Mouse (Mus musculus) brain, embryonic 14.5 days (tissue): Measurements from ENCODE around the gene Dlg1. TPM values are rescaled to one million over a fixed set of nuclear protein-coding genes. Genes with fewer than 3 reads are reported as not detected.
A peak's percentile ranks its signal among the peaks of the same experiment; 100 is the strongest.

Experiments
- DNase-seq: peaks from one replicate; pipeline ENCODE4 v3.0.0-alpha.2; 2011; ENCODE audit warnings: low read depth
- CTCF ChIP-seq: fragments of 200-500 bp; IDR thresholded peaks from 2 replicates; pipeline ENCODE4 v1.5.1; 2012; ENCODE audit warnings: inconsistent platforms, mild to moderate bottlenecking, moderate library complexity, borderline replicate concordance; ENCODE audit not compliant: insufficient read depth, insufficient read length; ENCODE audit errors: extremely low read depth
- POLR2A ChIP-seq: fragments of 200-500 bp; IDR thresholded peaks from 2 replicates; pipeline ENCODE4 v1.6.1; 2012; ENCODE audit warnings: mild to moderate bottlenecking, inconsistent platforms, borderline replicate concordance; ENCODE audit not compliant: poor library complexity, insufficient read depth, insufficient read length, severe bottlenecking; ENCODE audit errors: extremely low read depth
- polyA plus RNA-seq: library from polyadenylated mRNA; depleted of rRNA; stranded (reverse); fragments of >200 nt; gene quantifications from 2 replicates; pipeline ENCODE4 v1.2.3, GENCODE M21; 2012

The Dlg1 gene
- polyA plus RNA-seq, 1 experiment = 30.8 TPM

- TF ChIP-seq POLR2A (no peak), CTCF (no peak)
- no peak for DNase-seq
These were observed 476 bp upstream of the Dlg1 start for GRCm38 (mm10) chr16:31662556-31663378.

- TF ChIP-seq POLR2A (no peak), CTCF (no peak)
- no peak for DNase-seq
These were observed 999 bp downstream of the Dlg1 start for GRCm38 (mm10) chr16:31664287-31664597.

- TF ChIP-seq POLR2A (no peak), CTCF (no peak)
- no peak for DNase-seq
These were observed 9.0 kb downstream of the Dlg1 start for GRCm38 (mm10) chr16:31672202-31672601.

GRCm38 (mm10) chr16:31677463-31677862 is 14.2 kb downstream of the Dlg1 start:
- no peak for DNase-seq
- TF ChIP-seq POLR2A (no peak), CTCF (no peak)

GRCm38 (mm10) chr16:31682291-31682690 is 19.0 kb downstream of the Dlg1 start:
- TF ChIP-seq CTCF = no peak
- TF ChIP-seq POLR2A = no peak
- DNase-seq = no peak

DNA sequence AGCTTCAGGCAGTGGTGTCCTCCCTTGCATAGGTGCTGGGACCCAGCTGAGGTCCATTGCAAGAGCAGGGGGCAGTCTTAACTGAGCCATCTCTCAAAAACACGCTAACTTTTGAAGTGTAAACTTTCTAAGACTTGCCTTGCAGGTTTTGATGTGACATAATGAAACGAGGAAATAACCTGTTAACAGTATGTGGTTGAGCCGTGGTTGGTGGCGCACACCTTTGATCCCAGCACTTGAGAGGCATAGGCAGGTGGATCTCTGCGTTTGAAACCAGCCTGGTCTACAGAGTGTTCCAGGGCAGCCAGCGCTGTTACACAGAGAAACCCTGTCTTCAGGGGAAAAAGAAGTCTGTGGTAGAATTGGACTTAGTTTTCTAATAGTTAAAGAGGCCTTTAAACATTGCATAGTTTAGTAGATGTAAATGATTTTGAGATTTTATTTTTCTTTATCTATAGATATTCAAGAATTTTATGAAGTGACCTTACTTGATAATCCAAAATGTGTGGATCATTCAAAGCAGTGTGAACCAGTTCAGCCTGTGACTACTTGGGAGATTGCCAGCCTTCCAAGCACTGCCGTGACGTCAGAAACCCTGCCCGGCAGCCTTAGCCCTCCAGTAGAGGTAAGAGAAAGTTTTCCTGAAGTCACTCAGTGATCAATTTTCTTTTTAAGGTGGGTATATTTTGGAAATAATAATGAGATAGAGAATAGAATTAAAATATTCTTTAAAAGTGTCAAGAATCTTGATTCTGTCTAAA is 20.6 kb downstream of the Dlg1 start:
- TF ChIP-seq CTCF (no peak), POLR2A (no peak)

GRCm38 (mm10) chr16:31684771-31685170 is 21.5 kb downstream of the Dlg1 start:
- DNase-seq = no peak
- no peak for TF ChIP-seq POLR2A
- no peak for TF ChIP-seq CTCF

More for the DNA sequence above, 20.6 kb downstream of the Dlg1 start:
- no peak for DNase-seq

GRCm38 (mm10) chr16:31687766-31688165 is 24.5 kb downstream of the Dlg1 start:
- TF ChIP-seq POLR2A (no peak), CTCF (no peak)
- no peak for DNase-seq

- peak; percentile 54 for DNase-seq
- TF ChIP-seq POLR2A = no peak
- no peak for TF ChIP-seq CTCF
These were observed 32.2 kb downstream of the Dlg1 start for GRCm38 (mm10) chr16:31695286-31696020.

- TF ChIP-seq CTCF (no peak), POLR2A (no peak)
- DNase-seq = no peak
These were observed 33.1 kb downstream of the Dlg1 start for GRCm38 (mm10) chr16:31696367-31696766.

GRCm38 (mm10) chr16:31697341-31697740 is 34.1 kb downstream of the Dlg1 start:
- DNase-seq = peak; percentile 9

More at GRCm38 (mm10) chr16:31697341-31697740, 34.1 kb downstream of the Dlg1 start:
- no peak for TF ChIP-seq POLR2A
